Mouse (Mus musculus) midbrain, postnatal 0 days (tissue): Measurements from ENCODE around the gene Lefty1. TPM values are rescaled to one million over a fixed set of nuclear protein-coding genes. Genes with fewer than 3 reads are reported as not detected.
"Not testable (repeated sequence)": the region's sequence is repeated elsewhere in the genome, so short reads cannot be mapped to it uniquely, and the experiment has no call there.

ENCODE experiments used
- ATAC-seq: fragments of 200-750 bp; cut with Nextera tagmentation; 2 replicates; pipeline ENCODE4 v1.8.0; 2017; ENCODE audit warnings: moderate number of reproducible peaks, mild to moderate bottlenecking, moderate TSS enrichment, moderate library complexity; ENCODE audit not compliant: low FRiP score
- DNase-seq: peaks from one replicate; pipeline ENCODE4 v3.0.0-alpha.2; 2015; ENCODE audit warnings: low spot score
- H3K27ac ChIP-seq: fragments of 300-500 bp; sonication (generic); 2 replicates; pipeline ENCODE4 v1.5.1; 2014; ENCODE audit warnings: low read depth, mild to moderate bottlenecking, low read length, mixed read lengths
- H3K27me3 ChIP-seq: fragments of 300-500 bp; sonication (generic); 2 replicates; pipeline ENCODE4 v1.6.1; 2014; ENCODE audit warnings: low read length, control low read depth, mixed read lengths; ENCODE audit not compliant: insufficient read depth
- H3K36me3 ChIP-seq: fragments of 300-500 bp; sonication (generic); 2 replicates; pipeline ENCODE4 v1.6.1; 2014; ENCODE audit warnings: low read length, control low read depth, mixed read lengths; ENCODE audit not compliant: insufficient read depth
- H3K4me1 ChIP-seq: fragments of 300-500 bp; sonication (generic); 2 replicates; pipeline ENCODE4 v1.6.1; 2014; ENCODE audit warnings: mild to moderate bottlenecking, control low read depth, antibody characterized with exemption, low read length, mixed read lengths; ENCODE audit not compliant: insufficient read depth
- H3K4me2 ChIP-seq: fragments of 300-500 bp; sonication (generic); 2 replicates; pipeline ENCODE4 v1.6.1; 2014; ENCODE audit warnings: low read depth, mild to moderate bottlenecking, low read length, mixed read lengths; ENCODE audit not compliant: poor library complexity, severe bottlenecking
- H3K4me3 ChIP-seq: fragments of 300-500 bp; sonication (generic); 2 replicates; pipeline ENCODE4 v1.5.1; 2014; ENCODE audit warnings: low read depth, mild to moderate bottlenecking, low read length, moderate library complexity
- H3K9ac ChIP-seq: fragments of 300-500 bp; sonication (generic); replicated peaks from 2 replicates; pipeline ENCODE4 v1.6.1; 2014; ENCODE audit warnings: mild to moderate bottlenecking, low read length, moderate library complexity, mixed read lengths; ENCODE audit not compliant: poor library complexity, severe bottlenecking
- H3K9me3 ChIP-seq: fragments of 300-500 bp; sonication (generic); 2 replicates; pipeline ENCODE4 v1.6.1; 2016; ENCODE audit warnings: low read length, control low read depth
- CTCF ChIP-seq: IDR thresholded peaks from 2 replicates; pipeline ENCODE4 v1.5.1; 2016; ENCODE audit warnings: antibody characterized with exemption, mild to moderate bottlenecking
- WGBS: fragments of 180-500 bp; shearing (Covaris S2); extraction: QIAGEN DNeasy Blood & Tissue Kit; methylation state at CpG from one replicate; pipeline ENCODE4 v1.1.7; 2014; 5-methylcytosine and 5-hydroxymethylcytosine counted together
- polyA plus RNA-seq: library from polyadenylated mRNA; unstranded; fragments of >200 nt; fragmentation: Nextera tagmentation; extraction: Ambion mirVana; gene quantifications from 2 replicates; pipeline ENCODE4 v1.2.1, GENCODE M21; 2015
- total RNA-seq: library from RNA; depleted of rRNA; stranded (reverse); fragments of >200 nt; gene quantifications from 2 replicates; pipeline ENCODE4 v1.2.3, GENCODE M21; 2014

The Lefty1 gene
- total and polyA plus RNA-seq, 2 experiments from 2014 or later = 0.38 to 0.41 TPM

- H3K27me3 ChIP-seq = peaks cover under 1% of the 10 kb centered on the region; the same call in 1 of the 2 replicates
- H3K9me3 ChIP-seq = no peaks in the 10 kb centered on the region
- TF ChIP-seq CTCF = no peak
- H3K9ac ChIP-seq = no peak overlapping the region
- no peak overlapping the region for H3K27ac ChIP-seq
- 71% methylated on average over 2 of the region's 2 CpGs for WGBS
- H3K4me1 ChIP-seq = no peaks in the 10 kb centered on the region
- peaks cover 6% of the 10 kb centered on the region; the same call in 1 of the 2 replicates for H3K36me3 ChIP-seq
- H3K4me2 ChIP-seq = no peak overlapping the region
- ATAC-seq = no peak
- DNase-seq = no peak
- no peak overlapping the region for H3K4me3 ChIP-seq
Observed at GRCm38 (mm10) chr1:180929599-180929998, 5.2 kb upstream of the Lefty1 start.

- Histone ChIP-seq H3K4me3 (no peak overlapping the region), H3K36me3 (no peaks in the 10 kb centered on the region), H3K27me3 (peaks cover 15% of the 10 kb centered on the region), H3K9me3 (no peaks in the 10 kb centered on the region), H3K4me2 (no peak overlapping the region), H3K4me1 (no peaks in the 10 kb centered on the region), H3K27ac (no peak overlapping the region), H3K9ac (no peak overlapping the region)
- no peak for TF ChIP-seq CTCF
- 76% methylated on average over 3 of the region's 3 CpGs for WGBS
- DNase-seq = no peak
- ATAC-seq = no peak
Observed at GRCm38 (mm10) chr1:180931106-180931505, 3.7 kb upstream of the Lefty1 start.

- no peaks in the 10 kb centered on the region for H3K4me1 ChIP-seq
- H3K4me2 ChIP-seq = no peak overlapping the region
- H3K9me3 ChIP-seq = no peaks in the 10 kb centered on the region
- no peaks in the 10 kb centered on the region for H3K36me3 ChIP-seq
- H3K9ac ChIP-seq = no peak overlapping the region
- H3K4me3 ChIP-seq = no peak overlapping the region
- peaks cover 26% of the 10 kb centered on the region for H3K27me3 ChIP-seq
- DNase-seq (no peak), ATAC-seq (no peak)
- 22% methylated on average over 6 of the region's 6 CpGs for WGBS
- H3K27ac ChIP-seq = no peak overlapping the region
- TF ChIP-seq CTCF = no peak
Observed at GRCm38 (mm10) chr1:180933659-180934058, 1.2 kb upstream of the Lefty1 start.

- H3K27me3 ChIP-seq = peaks cover 35% of the 10 kb centered on the region
- H3K9me3 ChIP-seq, H3K36me3 ChIP-seq, H3K9ac ChIP-seq, H3K27ac ChIP-seq, H3K4me1 ChIP-seq: not testable (repeated sequence)
- peak overlapping the region; percentile 22; the same call in 1 of the 2 replicates for H3K4me2 ChIP-seq
- peak; percentile 22 for DNase-seq
- WGBS = 5% methylated on average over 32 of the region's 41 CpGs
- ATAC-seq = 0 out of 2 replicates have a peak, but pooled peaks have one; percentile 44
- 0 out of 2 replicates have a peak overlapping the region, but pooled peaks have one; percentile 2 for H3K4me3 ChIP-seq
Observed at GRCm38 (mm10) chr1:180936610-180937398, 2.0 kb downstream of the Lefty1 start.

- 16% methylated on average over 13 of the region's 13 CpGs for WGBS
- not testable (repeated sequence) for DNase-seq, H3K4me2 ChIP-seq, H3K9me3 ChIP-seq, H3K4me1 ChIP-seq, H3K4me3 ChIP-seq, H3K27ac ChIP-seq, H3K36me3 ChIP-seq, ATAC-seq, H3K9ac ChIP-seq
- H3K27me3 ChIP-seq = peaks cover 43% of the 10 kb centered on the region
Observed at GRCm38 (mm10) chr1:180937631-180938030, 2.8 kb downstream of the Lefty1 start.

- ATAC-seq, H3K4me1 ChIP-seq, H3K4me2 ChIP-seq, H3K36me3 ChIP-seq, DNase-seq, H3K27ac ChIP-seq, H3K9ac ChIP-seq, H3K4me3 ChIP-seq, H3K9me3 ChIP-seq: not testable (repeated sequence)
- WGBS = 75% methylated on average over 2 of the region's 2 CpGs
- peaks cover 54% of the 10 kb centered on the region for H3K27me3 ChIP-seq
Observed at GRCm38 (mm10) chr1:180938781-180939180, 4.0 kb downstream of the Lefty1 start.
